21 mouse cellular contexts compared by ENCODE assay signal in genomic region chr5:139241022-139241761, GRCm38 (mm10). TPM values are rescaled to one million over a fixed set of nuclear protein-coding genes. Genes with fewer than 3 reads are reported as not detected.
DNase-seq lines count a peak whose midpoint lies in the region; ATAC-seq and TF ChIP-seq lines count a peak whose summit lies in the region.
"Had no signal": no experiment of that assay in that cellular context is flagged by ENCODE, and none has a peak within 500 bp of the region (broad histone marks: within the 10 kb centered on the region; RNA-seq: fewer than 3 reads in every experiment).

No protein-coding gene starts in this region.

- no peak for DNase-seq in frontal cortex, adult 2 months (ENCODE audit: extremely low spot score in 1 of 2, low spot score in 1 of 2)
- peak; percentile 27 for DNase-seq in kidney, postnatal 0 days (ENCODE audit: low spot score)
- DNase-seq in testis, postnatal 10 days (ENCODE audit: low spot score): no peak
- DNase-seq in gastrocnemius, postnatal 4 days (ENCODE audit: low spot score in 2 of 2): no peak
- DNase-seq: cerebellum, adult 18-20 months; cerebellum, postnatal 36 days; gastrocnemius, postnatal 10 days; kidney, adult 11 months; kidney, postnatal 10 days; lung, postnatal 4 days; right cerebral cortex, adult 18-20 months; spleen, adult 18-20 months; thymus, postnatal 14 days had no signal

- no peak overlapping the region for H3K27ac ChIP-seq in kidney, postnatal 0 days
- H3K27ac ChIP-seq in kidney, embryonic 15.5 days: no peak overlapping the region
- peak overlapping the region; percentile 32 for H3K27ac ChIP-seq in testis, adult 2 months (ENCODE audit: control insufficient read depth, insufficient read depth, low read depth, low read length)
- H3K27ac ChIP-seq: forebrain, embryonic 12.5 days; heart, embryonic 10.5 days; liver, embryonic 14.5 days; lung, embryonic 15.5 days had no signal

- no peak overlapping the region for H3K4me3 ChIP-seq in kidney, postnatal 0 days (replicated peaks; ENCODE audit: low read depth, low read length)
- no peak overlapping the region for H3K4me3 ChIP-seq in kidney, embryonic 15.5 days (replicated peaks)
- H3K4me3 ChIP-seq in testis, adult 2 months (ENCODE audit: control insufficient read depth, low read depth, low read length): no peak overlapping the region
- H3K4me3 ChIP-seq: forebrain, embryonic 12.5 days; heart, embryonic 10.5 days; lung, embryonic 15.5 days had no signal

- H3K36me3 ChIP-seq in kidney, postnatal 0 days (ENCODE audit: insufficient read depth, low read length): peaks cover 45% of the 10 kb centered on the region
- peaks cover 100% of the 10 kb centered on the region for H3K36me3 ChIP-seq in kidney, embryonic 15.5 days
- H3K36me3 ChIP-seq in testis, adult 2 months (ENCODE audit: control insufficient read depth, insufficient read depth, low read length): peaks cover 9% of the 10 kb centered on the region

- ATAC-seq in frontal cortex, adult (ENCODE audit: low TSS enrichment): peak; percentile 62; the same call in 1 of the 2 replicates
- ATAC-seq in kidney, postnatal 0 days (replicated peaks; ENCODE audit: low FRiP score, low read depth): no peak; the same call in 1 of the 2 replicates
- ATAC-seq in kidney, embryonic 15.5 days (replicated peaks; ENCODE audit: low FRiP score): no peak

- TF ChIP-seq POLR2A in testis, adult 2 months (IDR thresholded peaks at IDR 0.05; ENCODE audit: control insufficient read depth, low read depth, low read length): no peak

- no peak overlapping the region for H3K4me2 ChIP-seq in kidney, postnatal 0 days (ENCODE audit: low read length)
- H3K4me2 ChIP-seq in kidney, embryonic 15.5 days: no peak overlapping the region
- H3K4me2 ChIP-seq: forebrain, embryonic 12.5 days; lung, embryonic 15.5 days had no signal

- H3K27me3 ChIP-seq in kidney, postnatal 0 days (ENCODE audit: insufficient read depth, low read length): no peaks in the 10 kb centered on the region
- H3K27me3 ChIP-seq in kidney, embryonic 15.5 days: no peaks in the 10 kb centered on the region
- no peaks in the 10 kb centered on the region for H3K27me3 ChIP-seq in testis, adult 2 months (ENCODE audit: control insufficient read depth, insufficient read depth, low read length)
- H3K27me3 ChIP-seq: forebrain, embryonic 12.5 days; lung, embryonic 15.5 days had no signal

- H3K9ac ChIP-seq in kidney, postnatal 0 days (ENCODE audit: low read depth, low read length): no peak overlapping the region
- no peak overlapping the region for H3K9ac ChIP-seq in kidney, embryonic 15.5 days
- H3K9ac ChIP-seq: liver, embryonic 14.5 days; lung, embryonic 15.5 days had no signal

- WGBS in kidney, postnatal 0 days: 61% methylated on average over 15 of the region's 15 CpGs
- WGBS in kidney, embryonic 15.5 days: 69% methylated on average over 15 of the region's 15 CpGs

- H3K4me1 ChIP-seq in kidney, postnatal 0 days (replicated peaks; ENCODE audit: insufficient read depth, low read length): no peaks in the 10 kb centered on the region
- H3K4me1 ChIP-seq in kidney, embryonic 15.5 days: no peaks in the 10 kb centered on the region
- H3K4me1 ChIP-seq in testis, adult 2 months (ENCODE audit: control insufficient read depth, insufficient read depth, low read length): no peaks in the 10 kb centered on the region
- H3K4me1 ChIP-seq: forebrain, embryonic 12.5 days; heart, embryonic 10.5 days; lung, embryonic 15.5 days had no signal

- no peaks in the 10 kb centered on the region for H3K9me3 ChIP-seq in kidney, postnatal 0 days (replicated peaks; ENCODE audit: low read length)
- no peaks in the 10 kb centered on the region for H3K9me3 ChIP-seq in kidney, embryonic 15.5 days (replicated peaks)
- H3K9me3 ChIP-seq: forebrain, embryonic 12.5 days; G1E; heart, embryonic 10.5 days; lung, embryonic 15.5 days had no signal

- no peak for TF ChIP-seq CTCF in kidney, postnatal 0 days (IDR thresholded peaks at IDR 0.05; ENCODE audit: low read depth)
- no peak for TF ChIP-seq CTCF in testis, adult 2 months (IDR thresholded peaks at IDR 0.05; ENCODE audit: control insufficient read depth, insufficient read depth, insufficient replicate concordance, low read depth, low read length)

RNA-seq across cellular contexts. Expression of gene Get4, which starts 10.9 kb away (rescaled TPM):
- polyA plus RNA-seq in frontal cortex, adult 2 months (2012; rRNA removed): 81.8 and 91.6 TPM in 2 replicates
- 149 and 152 TPM in 2 replicates for polyA plus RNA-seq in kidney, postnatal 0 days (2015; fragmentation: Nextera tagmentation; extraction: Ambion mirVana)
- polyA plus RNA-seq in kidney, embryonic 15.5 days (2015; fragmentation: Nextera tagmentation; extraction: Ambion mirVana): 142 and 157 TPM in 2 replicates
- polyA plus RNA-seq in testis, adult 2 months (2012; rRNA removed): 117 and 150 TPM in 2 replicates
- 10 to 100 TPM; 81.9 to 87.1 TPM for total RNA-seq in gastrocnemius, postnatal 4 days (2021)

RNA-seq across cellular contexts. Expression of gene Sun1, which starts 40.8 kb away (rescaled TPM):
- polyA plus RNA-seq in frontal cortex, adult 2 months (2012; rRNA removed): 102 and 115 TPM in 2 replicates
- polyA plus RNA-seq in kidney, postnatal 0 days (2015; fragmentation: Nextera tagmentation; extraction: Ambion mirVana): 35.0 and 38.6 TPM in 2 replicates
- 50.0 and 57.3 TPM in 2 replicates for polyA plus RNA-seq in kidney, embryonic 15.5 days (2015; fragmentation: Nextera tagmentation; extraction: Ambion mirVana)
- polyA plus RNA-seq in testis, adult 2 months (2012; rRNA removed): 114 and 125 TPM in 2 replicates
- 10 to 100 TPM; 61.6 to 63.6 TPM for total RNA-seq in gastrocnemius, postnatal 4 days (2021)
